Mouse (Mus musculus) urinary bladder, postnatal 36 days (tissue): ENCODE results near the gene Ints14.
"Not testable (repeated sequence)": the region's sequence is repeated elsewhere in the genome, so short reads cannot be mapped to it uniquely, and the experiment has no call there.

Source experiments
- DNase-seq, 2 experiments: peaks; one replicate each; pipeline ENCODE4 v3.0.0; 2022; ENCODE audit warnings: low spot score in 2 of 2, mixed read lengths in 1 of 2

The Ints14 gene

GRCm38 (mm10) chr9:65018588-65019121, 58.0 kb downstream of the Ints14 start:
- DNase-seq: no peak

GRCm38 (mm10) chr9:65019146-65019545, 58.4 kb downstream of the Ints14 start:
- DNase-seq: no peak

- DNase-seq: no peak
Measured at GRCm38 (mm10) chr9:65020128-65020527, 59.4 kb downstream of the Ints14 start.

- peak; percentile 78 to 88 for DNase-seq
Measured at GRCm38 (mm10) chr9:65020991-65021886, 60.5 kb downstream of the Ints14 start, which contains the start of gene Hacd3. Gene Hacd3 (minus strand): TSS chr9:65021693.

- no peak for DNase-seq
Measured at GRCm38 (mm10) chr9:65021887-65022579, 61.3 kb downstream of the Ints14 start.

GRCm38 (mm10) chr9:65022580-65023135, 62.0 kb downstream of the Ints14 start:
- DNase-seq: no peak

- no peak for DNase-seq
Measured at GRCm38 (mm10) chr9:65023447-65023846, 62.7 kb downstream of the Ints14 start.

GRCm38 (mm10) chr9:65027241-65027640, 66.5 kb downstream of the Ints14 start:
- no peak for DNase-seq

GRCm38 (mm10) chr9:65028313-65028712, 67.6 kb downstream of the Ints14 start:
- no peak for DNase-seq

- DNase-seq: not testable (repeated sequence)
Measured at GRCm38 (mm10) chr9:65031355-65031754, 70.7 kb downstream of the Ints14 start.

- DNase-seq: no peak
Measured at GRCm38 (mm10) chr9:65031894-65032268, 71.2 kb downstream of the Ints14 start.

GRCm38 (mm10) chr9:65032269-65033108, 71.8 kb downstream of the Ints14 start, which contains the start of gene Dpp8:
Gene Dpp8 (plus strand): TSS chr9:65032414.
- DNase-seq: peak; percentile 92

- DNase-seq: peak in 1 of 2 experiments; percentile 41
Measured at GRCm38 (mm10) chr9:65036456-65036855, 75.8 kb downstream of the Ints14 start.
